Mouse (Mus musculus): ENCODE data around the gene Cd81. TPM values are rescaled to one million over a fixed set of nuclear protein-coding genes. Genes with fewer than 3 reads are reported as not detected.

Gene Cd81
- polyA plus RNA-seq, 1 experiment from 2014 or later, result 228 TPM

GRCm38 (mm10) chr7:143020040-143020439 lies 32.5 kb upstream of the Cd81 start:
- no peak for DNase-seq (ENCODE audit: low spot score)

GRCm38 (mm10) chr7:143020764-143021163 lies 31.8 kb upstream of the Cd81 start:
- DNase-seq (ENCODE audit: low spot score), result no peak

- no peak for DNase-seq (ENCODE audit: low spot score)
Measured at GRCm38 (mm10) chr7:143021356-143022164, 31.0 kb upstream of the Cd81 start.

GRCm38 (mm10) chr7:143023499-143023898 lies 29.0 kb upstream of the Cd81 start:
- no peak for DNase-seq (ENCODE audit: low spot score)

GRCm38 (mm10) chr7:143024293-143024692 lies 28.2 kb upstream of the Cd81 start:
- DNase-seq (ENCODE audit: low spot score), result no peak

GRCm38 (mm10) chr7:143025496-143025895 lies 27.0 kb upstream of the Cd81 start:
- no peak for DNase-seq (ENCODE audit: low spot score)

GRCm38 (mm10) chr7:143027196-143027595 lies 25.3 kb upstream of the Cd81 start:
- no peak for DNase-seq (ENCODE audit: low spot score)

GRCm38 (mm10) chr7:143031816-143032215 lies 20.7 kb upstream of the Cd81 start:
- no peak for DNase-seq (ENCODE audit: low spot score)

GRCm38 (mm10) chr7:143033581-143033980 lies 19.0 kb upstream of the Cd81 start:
- no peak for DNase-seq (ENCODE audit: low spot score)

- DNase-seq (ENCODE audit: low spot score), result no peak
Measured at GRCm38 (mm10) chr7:143034112-143034511, 18.4 kb upstream of the Cd81 start.

- no peak for DNase-seq (ENCODE audit: low spot score)
Measured at GRCm38 (mm10) chr7:143034519-143035450, 17.8 kb upstream of the Cd81 start.

- DNase-seq (ENCODE audit: low spot score), result no peak
Measured at GRCm38 (mm10) chr7:143036787-143037186, 15.8 kb upstream of the Cd81 start.

GRCm38 (mm10) chr7:143037306-143037705 lies 15.2 kb upstream of the Cd81 start:
- no peak for DNase-seq (ENCODE audit: low spot score)

- no peak for DNase-seq (ENCODE audit: low spot score)
Measured at GRCm38 (mm10) chr7:143038174-143038931, 14.2 kb upstream of the Cd81 start.

- no peak for DNase-seq (ENCODE audit: low spot score)
Measured at GRCm38 (mm10) chr7:143040561-143040960, 12.0 kb upstream of the Cd81 start.

- no peak for DNase-seq (ENCODE audit: low spot score)
Measured at GRCm38 (mm10) chr7:143041138-143041822, 11.3 kb upstream of the Cd81 start.

GRCm38 (mm10) chr7:143042089-143042488 lies 10.4 kb upstream of the Cd81 start:
- DNase-seq (ENCODE audit: low spot score), result no peak

- no peak for DNase-seq (ENCODE audit: low spot score)
Measured at GRCm38 (mm10) chr7:143042897-143043300, 9.6 kb upstream of the Cd81 start.

- no peak for DNase-seq (ENCODE audit: low spot score)
Measured at GRCm38 (mm10) chr7:143044049-143044825, 8.3 kb upstream of the Cd81 start.

GRCm38 (mm10) chr7:143044826-143045206 lies 7.7 kb upstream of the Cd81 start:
- DNase-seq (ENCODE audit: low spot score), result no peak
